Mouse (Mus musculus) bone marrow, adult 2 months (tissue): ENCODE measurements around the gene Ssc4d.

Experiments
- CTCF ChIP-seq: fragments of 200-500 bp; IDR thresholded peaks from 2 replicates; pipeline ENCODE4 v1.5.1; 2011; ENCODE audit warnings: low read length, control low read depth; ENCODE audit not compliant: control insufficient read depth, insufficient read depth
- POLR2A ChIP-seq: fragments of 200-500 bp; IDR thresholded peaks from 2 replicates; pipeline ENCODE4 v1.6.1; 2011; ENCODE audit warnings: low read depth, mild to moderate bottlenecking, control low read depth, low read length, borderline replicate concordance; ENCODE audit not compliant: control insufficient read depth

- no peak for TF ChIP-seq CTCF
- TF ChIP-seq POLR2A = no peak
Observed at GRCm38 (mm10) chr5:135946621-135947020, 27.7 kb downstream of the Ssc4d start.
